Comparison of ENCODE assay signal across 8 mouse cellular contexts in the genomic region with DNA sequence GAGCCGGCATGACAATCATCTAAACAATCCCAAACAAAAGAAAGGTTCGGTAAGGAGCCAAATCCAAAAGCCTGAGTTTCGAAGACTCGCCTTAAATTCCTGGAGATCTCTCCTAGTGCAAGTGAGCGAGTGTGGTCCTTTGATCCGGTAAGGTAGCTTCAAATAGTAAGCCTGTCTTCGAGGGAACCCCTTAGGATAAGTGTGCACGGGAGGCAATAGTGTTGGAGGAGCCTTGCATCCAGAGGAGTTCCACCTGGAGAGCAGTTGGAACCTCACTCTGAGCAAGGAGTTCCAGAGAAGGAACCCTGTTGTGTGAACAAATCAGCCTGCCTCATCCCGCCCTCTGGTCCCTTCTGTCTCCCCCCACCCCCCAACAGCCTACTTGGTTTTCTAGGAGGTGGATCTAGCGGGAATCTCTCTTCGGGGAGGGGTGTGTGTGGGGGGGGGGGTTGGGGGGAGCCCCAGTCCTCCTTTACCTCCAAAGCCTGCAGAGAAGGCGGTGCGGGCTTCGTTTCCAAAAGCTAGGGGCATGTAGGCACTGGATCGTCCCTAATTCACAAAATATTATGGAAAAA. TPM values are rescaled to one million over a fixed set of nuclear protein-coding genes. Genes with fewer than 3 reads are reported as not detected.
DNase-seq lines count a peak whose midpoint lies in the region; ATAC-seq and TF ChIP-seq lines count a peak whose summit lies in the region.

No protein-coding gene starts in this region.

- peaks cover 28% of the 10 kb centered on the region for H3K4me1 ChIP-seq in kidney, embryonic 15.5 days
- peaks cover 8% of the 10 kb centered on the region; the same call in 1 of the 2 replicates for H3K4me1 ChIP-seq in kidney, embryonic 14.5 days (ENCODE audit: control insufficient read depth, insufficient read depth, low read length)
- H3K4me1 ChIP-seq in hindbrain, embryonic 11.5 days (replicated peaks; ENCODE audit: control insufficient read depth, insufficient read depth, low read length) = 0 out of 2 replicates have a peak, but pooled peaks cover 8% of the 10 kb centered on the region
- no peaks in the 10 kb centered on the region for H3K4me1 ChIP-seq in midbrain, postnatal 0 days (ENCODE audit: insufficient read depth, low read length)

- DNase-seq in cerebellum, postnatal 14 days = peak; percentile 44 to 58
- DNase-seq in hindbrain, embryonic 11.5 days (ENCODE audit: low spot score) = peak; percentile 53
- no peak for DNase-seq in midbrain, postnatal 0 days (ENCODE audit: low spot score)
- no peak for DNase-seq in thymus, postnatal 0 days (ENCODE audit: low spot score)
- no peak for DNase-seq in thymus, postnatal 4 days
- DNase-seq in gastrocnemius, adult 18-20 months (ENCODE audit: low spot score) = no peak

- H3K27me3 ChIP-seq in kidney, embryonic 15.5 days = peaks cover 97% of the 10 kb centered on the region
- peaks cover 78% of the 10 kb centered on the region for H3K27me3 ChIP-seq in kidney, embryonic 14.5 days (ENCODE audit: control insufficient read depth, insufficient read depth, low read length)
- H3K27me3 ChIP-seq in hindbrain, embryonic 11.5 days (ENCODE audit: control insufficient read depth, insufficient read depth, low read length) = peaks cover 61% of the 10 kb centered on the region
- H3K27me3 ChIP-seq in midbrain, postnatal 0 days (ENCODE audit: insufficient read depth, low read length) = peaks cover 6% of the 10 kb centered on the region; the same call in 1 of the 2 replicates

- H3K4me3 ChIP-seq in kidney, embryonic 15.5 days (replicated peaks) = no peak overlapping the region
- H3K4me3 ChIP-seq in kidney, embryonic 14.5 days (ENCODE audit: low read length) = no peak overlapping the region
- H3K4me3 ChIP-seq in hindbrain, embryonic 11.5 days (ENCODE audit: low read depth, low read length) = no peak overlapping the region
- no peak overlapping the region for H3K4me3 ChIP-seq in midbrain, postnatal 0 days (ENCODE audit: low read depth, low read length)

- no peak for TF ChIP-seq CTCF in midbrain, postnatal 0 days (IDR thresholded peaks at IDR 0.05)

- H3K9ac ChIP-seq in kidney, embryonic 15.5 days = no peak overlapping the region
- H3K9ac ChIP-seq in kidney, embryonic 14.5 days (ENCODE audit: low read depth, low read length) = no peak overlapping the region
- no peak overlapping the region for H3K9ac ChIP-seq in hindbrain, embryonic 11.5 days (ENCODE audit: low read depth, low read length)
- no peak overlapping the region for H3K9ac ChIP-seq in midbrain, postnatal 0 days (replicated peaks; ENCODE audit: low read length, poor library complexity, severe bottlenecking)

- 2% methylated on average over 15 of the region's 15 CpGs for WGBS in kidney, embryonic 15.5 days
- WGBS in kidney, embryonic 14.5 days = 3% methylated on average over 15 of the region's 15 CpGs
- 3% methylated on average over 15 of the region's 15 CpGs for WGBS in hindbrain, embryonic 11.5 days
- WGBS in midbrain, postnatal 0 days = 2% methylated on average over 15 of the region's 15 CpGs

- no peaks in the 10 kb centered on the region for H3K9me3 ChIP-seq in kidney, embryonic 15.5 days (replicated peaks)
- H3K9me3 ChIP-seq in kidney, embryonic 14.5 days (ENCODE audit: control insufficient read depth, low read length) = no peaks in the 10 kb centered on the region
- H3K9me3 ChIP-seq in hindbrain, embryonic 11.5 days (ENCODE audit: control insufficient read depth, low read length) = no peaks in the 10 kb centered on the region
- no peaks in the 10 kb centered on the region for H3K9me3 ChIP-seq in midbrain, postnatal 0 days (ENCODE audit: low read length)

- no peak for ATAC-seq in kidney, embryonic 15.5 days (replicated peaks; ENCODE audit: low FRiP score)
- no peak for ATAC-seq in kidney, embryonic 14.5 days (ENCODE audit: low FRiP score, low TSS enrichment)
- ATAC-seq in hindbrain, embryonic 11.5 days (ENCODE audit: low FRiP score) = 0 out of 2 replicates have a peak, but pooled peaks have one; percentile 10
- peak; percentile 27; the same call in 1 of the 2 replicates for ATAC-seq in midbrain, postnatal 0 days (ENCODE audit: low FRiP score)

- no peaks in the 10 kb centered on the region for H3K36me3 ChIP-seq in kidney, embryonic 15.5 days
- no peaks in the 10 kb centered on the region for H3K36me3 ChIP-seq in kidney, embryonic 14.5 days (ENCODE audit: control insufficient read depth, insufficient read depth, low read length)
- no peaks in the 10 kb centered on the region for H3K36me3 ChIP-seq in hindbrain, embryonic 11.5 days (ENCODE audit: control insufficient read depth, insufficient read depth, low read length)
- no peaks in the 10 kb centered on the region for H3K36me3 ChIP-seq in midbrain, postnatal 0 days (ENCODE audit: insufficient read depth, low read length)

- peak overlapping the region; percentile 50; the same call in 1 of the 2 replicates for H3K4me2 ChIP-seq in kidney, embryonic 15.5 days
- no peak overlapping the region for H3K4me2 ChIP-seq in kidney, embryonic 14.5 days (replicated peaks; ENCODE audit: low read depth, low read length)
- 0 out of 2 replicates have a peak overlapping the region, but pooled peaks have one; percentile 11 for H3K4me2 ChIP-seq in hindbrain, embryonic 11.5 days (replicated peaks; ENCODE audit: low read depth, low read length)
- peak overlapping the region; percentile 26; the same call in 1 of the 2 replicates for H3K4me2 ChIP-seq in midbrain, postnatal 0 days (ENCODE audit: low read depth, low read length, poor library complexity, severe bottlenecking)

- no peak overlapping the region for H3K27ac ChIP-seq in kidney, embryonic 15.5 days
- H3K27ac ChIP-seq in kidney, embryonic 14.5 days (ENCODE audit: low read depth, low read length) = no peak overlapping the region
- peak overlapping the region; percentile 81 for H3K27ac ChIP-seq in hindbrain, embryonic 11.5 days (ENCODE audit: low read depth, low read length)
- H3K27ac ChIP-seq in midbrain, postnatal 0 days (ENCODE audit: low read depth, low read length) = peak overlapping the region; percentile 79

RNA-seq across cellular contexts. Expression of gene Nrn1, which starts 11.1 kb away (rescaled TPM):
- 1.9 and 2.1 TPM in 2 replicates for polyA plus RNA-seq in kidney, embryonic 15.5 days (2015; fragmentation: Nextera tagmentation; extraction: Ambion mirVana)
- not detected in 2 replicates for polyA plus RNA-seq in kidney, embryonic 14.5 days (2014; fragmentation: Nextera tagmentation; extraction: Ambion mirVana)
- polyA plus RNA-seq in hindbrain, embryonic 11.5 days (2014; fragmentation: Nextera tagmentation; extraction: Ambion mirVana) = 39.5 and 44.5 TPM in 2 replicates
- total RNA-seq in midbrain, postnatal 0 days (2014; rRNA removed) = 122 and 155 TPM in 2 replicates
- polyA plus RNA-seq in midbrain, postnatal 0 days (2015; fragmentation: Nextera tagmentation; extraction: Ambion mirVana) = 54.0 and 67.8 TPM in 2 replicates
- polyA plus RNA-seq in thymus, postnatal 0 days (2015; fragmentation: Nextera tagmentation; extraction: Ambion mirVana) = 0.28 and 0.29 TPM in 2 replicates
- total RNA-seq in gastrocnemius, adult 18-20 months (2021) = 1 to 10 TPM in 1 of 2 experiments, under 1 TPM in 1; 0.55 to 1.1 TPM

Comparison
In these comparisons a context has a peak if more than half of its experiments do, and no peak if none do; other contexts are left out.
1. ATAC-seq: peak in hindbrain, embryonic 11.5 days (single experiment) and midbrain, postnatal 0 days (single experiment); none in kidney, embryonic 15.5 days (single experiment) and kidney, embryonic 14.5 days (single experiment).
2. H3K27ac ChIP-seq: peak in hindbrain, embryonic 11.5 days (single experiment) and midbrain, postnatal 0 days (single experiment); none in kidney, embryonic 15.5 days (single experiment) and kidney, embryonic 14.5 days (single experiment).
3. DNase-seq: peak in cerebellum, postnatal 14 days (2 of 2) and hindbrain, embryonic 11.5 days (single experiment); none in midbrain, postnatal 0 days (single experiment), thymus, postnatal 0 days (single experiment), thymus, postnatal 4 days (single experiment) and gastrocnemius, adult 18-20 months (single experiment).
4. RNA of gene Nrn1, which starts 11.1 kb away (polyA plus RNA-seq): 54.0 to 67.8 TPM in midbrain, postnatal 0 days and 39.5 to 44.5 TPM in hindbrain, embryonic 11.5 days; 1.9 to 2.1 TPM in kidney, embryonic 15.5 days, 0.28 to 0.29 TPM in thymus, postnatal 0 days and not detected in kidney, embryonic 14.5 days; every median in the first group is over 10 times any median in the second.